Mouse (Mus musculus) liver, adult 2 months (tissue): ENCODE measurements at regions not wholly inside any gene's neighbourhood (a gene's known extent, or its start where the extent isn't known, plus 50 kb on each side); places are given as distances from the start of the nearest gene placed in this dataset.

ENCODE experiments used
- CTCF ChIP-seq: fragments of 200-500 bp; IDR thresholded peaks from 2 replicates; pipeline ENCODE4 v1.5.1; 2011; ENCODE audit warnings: low read depth, low read length, control low read depth
- POLR2A ChIP-seq: fragments of 200-500 bp; IDR thresholded peaks from 2 replicates; pipeline ENCODE4 v1.6.1; 2011; ENCODE audit warnings: low read length, control low read depth; ENCODE audit not compliant: insufficient read depth; ENCODE audit errors: extremely low read depth

- TF ChIP-seq CTCF (no peak), POLR2A (no peak)
Measured at GRCm38 (mm10) chr4:131340993-131341695, 397.0 kb downstream of the Matn1 start.
